Mouse (Mus musculus) liver, embryonic 11.5 days (tissue): ENCODE measurements at regions not wholly inside any gene's neighbourhood (a gene's known extent, or its start where the extent isn't known, plus 50 kb on each side); places are given as distances from the start of the nearest gene placed in this dataset.

Source experiments
- ATAC-seq: fragments of 200-750 bp; cut with Nextera tagmentation; replicated peaks from 2 replicates; pipeline ENCODE4 v1.8.0; 2017; ENCODE audit warnings: moderate number of reproducible peaks, mild to moderate bottlenecking, moderate TSS enrichment, moderate library complexity; ENCODE audit not compliant: low FRiP score
- DNase-seq: peaks from one replicate; pipeline ENCODE4 v3.0.0-alpha.2; 2017; ENCODE audit warnings: low spot score
- H3K27ac ChIP-seq: fragments of 300-500 bp; sonication (generic); 2 replicates; pipeline ENCODE4 v1.5.1; 2014; ENCODE audit warnings: mild to moderate bottlenecking, low read depth, low read length, control low read depth
- H3K27me3 ChIP-seq: fragments of 300-500 bp; sonication (generic); replicated peaks from 2 replicates; pipeline ENCODE4 v1.6.1; 2014; ENCODE audit warnings: low read length, mixed read lengths; ENCODE audit not compliant: control insufficient read depth, insufficient read depth
- H3K36me3 ChIP-seq: fragments of 300-500 bp; sonication (generic); 2 replicates; pipeline ENCODE4 v1.6.1; 2014; ENCODE audit warnings: mild to moderate bottlenecking, low read length, moderate library complexity, mixed read lengths; ENCODE audit not compliant: control insufficient read depth, insufficient read depth
- H3K4me1 ChIP-seq: fragments of 300-500 bp; sonication (generic); replicated peaks from 2 replicates; pipeline ENCODE4 v1.6.1; 2014; ENCODE audit warnings: low read length, mixed read lengths; ENCODE audit not compliant: control insufficient read depth, insufficient read depth
- H3K4me2 ChIP-seq: fragments of 300-500 bp; sonication (generic); 2 replicates; pipeline ENCODE4 v1.6.1; 2014; ENCODE audit warnings: mild to moderate bottlenecking, control low read depth, moderate library complexity
- H3K4me3 ChIP-seq: fragments of 300-500 bp; sonication (generic); 2 replicates; pipeline ENCODE4 v1.5.1; 2014; ENCODE audit warnings: low read depth, low read length, control low read depth
- H3K9ac ChIP-seq: fragments of 300-500 bp; sonication (generic); 2 replicates; pipeline ENCODE4 v1.6.1; 2014; ENCODE audit warnings: low read depth, low read length, control low read depth
- H3K9me3 ChIP-seq: fragments of 300-500 bp; sonication (generic); 2 replicates; pipeline ENCODE4 v1.6.1; 2016; ENCODE audit warnings: low read length, inconsistent platforms, mixed read lengths; ENCODE audit not compliant: control insufficient read depth
- WGBS: fragments of 180-500 bp; shearing (Covaris S2); extraction: QIAGEN DNeasy Blood & Tissue Kit; methylation state at CpG from one replicate; pipeline ENCODE4 v1.1.7; 2014; 5-methylcytosine and 5-hydroxymethylcytosine counted together

GRCm38 (mm10) chr8:82529153-82529552, 126.1 kb upstream of the Il15 start:
- ATAC-seq: 0 out of 2 replicates have a peak, but pooled peaks have one; percentile 31
- H3K9me3 ChIP-seq: no peaks in the 10 kb centered on the region
- no peaks in the 10 kb centered on the region for H3K36me3 ChIP-seq
- H3K27ac ChIP-seq: no peak overlapping the region
- no peak overlapping the region for H3K4me2 ChIP-seq
- no peaks in the 10 kb centered on the region for H3K27me3 ChIP-seq
- no peak for DNase-seq
- WGBS: 58% methylated on average over 3 of the region's 3 CpGs
- no peaks in the 10 kb centered on the region for H3K4me1 ChIP-seq
- H3K4me3 ChIP-seq: no peak overlapping the region
- no peak overlapping the region for H3K9ac ChIP-seq

GRCm38 (mm10) chr8:82523866-82524265, 120.8 kb upstream of the Il15 start:
- Histone ChIP-seq H3K36me3 (no peaks in the 10 kb centered on the region), H3K4me1 (no peaks in the 10 kb centered on the region), H3K27me3 (no peaks in the 10 kb centered on the region), H3K9ac (no peak overlapping the region), H3K4me2 (no peak overlapping the region), H3K9me3 (no peaks in the 10 kb centered on the region), H3K4me3 (no peak overlapping the region), H3K27ac (no peak overlapping the region)
- 95% methylated on average over 14 of the region's 14 CpGs for WGBS
- no peak for DNase-seq
- ATAC-seq: no peak

- DNase-seq (no peak), ATAC-seq (no peak)
- Histone ChIP-seq H3K9ac (no peak overlapping the region), H3K36me3 (no peaks in the 10 kb centered on the region), H3K9me3 (no peaks in the 10 kb centered on the region), H3K4me1 (peaks cover 2% of the 10 kb centered on the region; the same call in 1 of the 2 replicates), H3K27ac (no peak overlapping the region), H3K27me3 (no peaks in the 10 kb centered on the region), H3K4me2 (no peak overlapping the region), H3K4me3 (no peak overlapping the region)
- WGBS: 63% methylated on average over 2 of the region's 2 CpGs
Observed at GRCm38 (mm10) chr8:82498496-82498895, 95.5 kb upstream of the Il15 start.

GRCm38 (mm10) chr8:82477856-82478255, 74.8 kb upstream of the Il15 start:
- ATAC-seq (no peak), DNase-seq (no peak)
- no peak overlapping the region for H3K4me3 ChIP-seq
- no peak overlapping the region for H3K27ac ChIP-seq
- H3K4me2 ChIP-seq: no peak overlapping the region
- H3K9ac ChIP-seq: no peak overlapping the region
- H3K27me3 ChIP-seq: no peaks in the 10 kb centered on the region
- no peaks in the 10 kb centered on the region for H3K36me3 ChIP-seq
- no peaks in the 10 kb centered on the region for H3K4me1 ChIP-seq
- H3K9me3 ChIP-seq: no peaks in the 10 kb centered on the region
- 33% methylated on average over 5 of the region's 5 CpGs for WGBS

DNA sequence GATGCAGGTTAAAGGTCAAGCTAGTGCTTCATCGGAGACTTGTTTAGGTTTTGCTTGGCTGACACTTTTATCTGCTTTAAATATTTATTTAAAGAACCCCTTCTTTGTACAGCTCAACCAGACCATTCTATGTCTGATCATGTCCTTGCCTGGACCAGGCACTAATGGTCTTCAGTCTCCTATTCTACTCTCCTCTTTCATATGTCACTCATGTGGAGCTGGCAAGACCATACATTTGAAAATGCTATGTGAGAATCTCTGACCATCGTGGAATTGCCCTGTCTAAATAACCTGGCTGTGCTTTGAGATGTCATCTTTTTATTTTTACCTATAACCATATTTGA, 74.4 kb upstream of the Il15 start:
- no peaks in the 10 kb centered on the region for H3K27me3 ChIP-seq
- DNase-seq: no peak
- no peaks in the 10 kb centered on the region for H3K9me3 ChIP-seq
- no peak for ATAC-seq
- no peak overlapping the region for H3K4me2 ChIP-seq
- no peak overlapping the region for H3K4me3 ChIP-seq
- no peaks in the 10 kb centered on the region for H3K4me1 ChIP-seq
- no peak overlapping the region for H3K9ac ChIP-seq
- WGBS: 39% methylated on average over 2 of the region's 2 CpGs
- H3K36me3 ChIP-seq: no peaks in the 10 kb centered on the region
- H3K27ac ChIP-seq: no peak overlapping the region

DNA sequence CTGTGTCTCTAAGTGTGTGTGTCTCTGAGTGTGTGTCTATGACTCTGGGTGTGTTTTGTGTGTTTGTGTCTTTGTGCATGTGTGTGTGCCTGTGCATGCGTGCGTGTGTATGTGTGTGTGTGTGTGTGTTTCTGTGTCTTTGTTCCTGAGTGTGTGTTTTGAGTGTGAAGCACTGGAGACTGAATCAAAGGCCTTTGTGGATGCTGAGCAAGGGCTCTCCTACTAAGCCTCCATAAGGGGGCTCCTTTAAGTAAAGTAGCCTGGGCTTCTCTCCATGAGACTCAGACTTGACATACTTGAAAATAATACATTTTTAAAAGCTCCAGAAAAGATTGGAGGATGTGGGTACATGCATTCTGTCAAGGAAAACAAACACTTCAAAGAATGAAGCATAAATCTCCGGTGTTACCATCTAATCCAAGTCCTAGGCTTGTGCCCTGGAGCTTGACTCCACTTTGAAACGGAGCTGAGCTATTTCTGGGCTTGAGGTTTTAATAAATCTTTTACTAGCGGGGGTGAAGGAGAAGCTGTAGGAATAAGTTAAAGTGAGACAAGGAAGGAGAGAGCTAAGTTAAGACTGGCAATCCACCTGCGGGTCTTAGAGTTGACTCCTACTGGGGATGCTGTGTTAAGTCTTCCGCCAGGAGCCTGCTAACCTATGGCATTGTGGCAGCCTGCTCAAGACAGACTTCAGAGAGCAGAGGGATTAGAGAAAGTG, 73.8 kb upstream of the Il15 start:
- no peaks in the 10 kb centered on the region for H3K27me3 ChIP-seq
- H3K27ac ChIP-seq: no peak overlapping the region
- H3K4me2 ChIP-seq: no peak overlapping the region
- no peaks in the 10 kb centered on the region for H3K4me1 ChIP-seq
- DNase-seq (no peak), ATAC-seq (no peak)
- no peak overlapping the region for H3K9ac ChIP-seq
- no peaks in the 10 kb centered on the region for H3K36me3 ChIP-seq
- H3K4me3 ChIP-seq: no peak overlapping the region
- WGBS: 64% methylated on average over 7 of the region's 7 CpGs
- H3K9me3 ChIP-seq: no peaks in the 10 kb centered on the region

- DNase-seq (no peak), ATAC-seq (no peak)
- Histone ChIP-seq H3K4me2 (no peak overlapping the region), H3K9me3 (no peaks in the 10 kb centered on the region), H3K4me1 (no peaks in the 10 kb centered on the region), H3K27me3 (no peaks in the 10 kb centered on the region), H3K36me3 (no peaks in the 10 kb centered on the region), H3K27ac (no peak overlapping the region), H3K9ac (no peak overlapping the region), H3K4me3 (no peak overlapping the region)
- WGBS: 84% methylated on average over 2 of the region's 2 CpGs
Observed at GRCm38 (mm10) chr8:82473266-82473665, 70.2 kb upstream of the Il15 start.

- no CpG with 5 or more reads among the region's 1 CpGs for WGBS
- H3K27ac ChIP-seq: no peak overlapping the region
- H3K4me1 ChIP-seq: no peaks in the 10 kb centered on the region
- H3K27me3 ChIP-seq: no peaks in the 10 kb centered on the region
- no peak overlapping the region for H3K4me3 ChIP-seq
- H3K4me2 ChIP-seq: no peak overlapping the region
- no peak overlapping the region for H3K9ac ChIP-seq
- DNase-seq: no peak
- H3K36me3 ChIP-seq: no peaks in the 10 kb centered on the region
- no peaks in the 10 kb centered on the region for H3K9me3 ChIP-seq
- ATAC-seq: no peak; the same call in 1 of the 2 replicates
Observed at GRCm38 (mm10) chr8:82471825-82472224, 68.8 kb upstream of the Il15 start.

DNA sequence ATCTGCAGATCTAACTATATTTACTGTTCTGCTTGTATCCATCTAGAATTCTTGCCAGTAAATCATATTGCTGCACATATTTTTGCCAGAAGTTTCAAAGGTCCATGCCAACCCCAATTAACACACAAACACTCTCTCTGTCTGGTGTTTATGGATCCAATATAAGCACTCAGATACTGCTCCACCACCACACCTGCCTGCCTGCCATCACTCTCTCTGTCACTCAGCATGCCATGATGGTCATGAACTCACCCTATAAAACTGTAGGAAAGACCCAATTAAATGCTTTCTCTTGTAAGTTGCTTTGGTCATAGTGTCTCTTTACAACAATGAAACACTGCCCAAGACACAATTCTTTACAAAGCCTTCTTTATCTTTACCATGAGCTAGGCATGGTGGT, 66.8 kb upstream of the Il15 start:
- no peak overlapping the region for H3K4me2 ChIP-seq
- H3K4me3 ChIP-seq: no peak overlapping the region
- no peak for ATAC-seq

More for the DNA sequence above, 66.8 kb upstream of the Il15 start:
- Histone ChIP-seq H3K9ac (no peak overlapping the region), H3K36me3 (no peaks in the 10 kb centered on the region), H3K27ac (no peak overlapping the region), H3K9me3 (no peaks in the 10 kb centered on the region), H3K27me3 (no peaks in the 10 kb centered on the region), H3K4me1 (no peaks in the 10 kb centered on the region)
- DNase-seq: no peak
